Mouse (Mus musculus): Measurements from ENCODE around the gene Ckap4.

Ckap4 gene

GRCm38 (mm10) chr10:84533912-84534671 lies at the start of gene Ckap4:
Ckap4 (minus strand) TSS chr10:84534062.
- peak; percentile 35 for DNase-seq (ENCODE audit: low read depth)

GRCm38 (mm10) chr10:84582236-84582635 lies 48.4 kb upstream of the Ckap4 start:
- DNase-seq (ENCODE audit: low read depth), result no peak

- no peak for DNase-seq (ENCODE audit: low read depth)
Observed at GRCm38 (mm10) chr10:84581191-84581590, 47.3 kb upstream of the Ckap4 start.

GRCm38 (mm10) chr10:84579527-84579926 lies 45.7 kb upstream of the Ckap4 start:
- no peak for DNase-seq (ENCODE audit: low read depth)

GRCm38 (mm10) chr10:84578738-84579137 lies 44.9 kb upstream of the Ckap4 start:
- DNase-seq (ENCODE audit: low read depth), result no peak

GRCm38 (mm10) chr10:84577071-84577727 lies 43.3 kb upstream of the Ckap4 start:
- peak; percentile 76 for DNase-seq (ENCODE audit: low read depth)

GRCm38 (mm10) chr10:84576395-84577070 lies 42.7 kb upstream of the Ckap4 start, which contains the start of gene Tcp11l2:
Tcp11l2 (plus strand) TSS chr10:84576626.
- peak; percentile 87 for DNase-seq (ENCODE audit: low read depth)

GRCm38 (mm10) chr10:84576029-84576394 lies 42.1 kb upstream of the Ckap4 start:
- DNase-seq (ENCODE audit: low read depth), result no peak

GRCm38 (mm10) chr10:84573671-84574420 lies 40.0 kb upstream of the Ckap4 start:
- no peak for DNase-seq (ENCODE audit: low read depth)

- no peak for DNase-seq (ENCODE audit: low read depth)
Observed at GRCm38 (mm10) chr10:84571052-84571639, 37.3 kb upstream of the Ckap4 start.

- no peak for DNase-seq (ENCODE audit: low read depth)
Observed at GRCm38 (mm10) chr10:84564427-84564826, 30.6 kb upstream of the Ckap4 start.

- DNase-seq (ENCODE audit: low read depth), result no peak
Observed at GRCm38 (mm10) chr10:84562567-84563554, 29.0 kb upstream of the Ckap4 start.

GRCm38 (mm10) chr10:84562121-84562520 lies 28.3 kb upstream of the Ckap4 start:
- no peak for DNase-seq (ENCODE audit: low read depth)

GRCm38 (mm10) chr10:84559986-84560385 lies 26.1 kb upstream of the Ckap4 start:
- DNase-seq (ENCODE audit: low read depth), result no peak

GRCm38 (mm10) chr10:84558511-84558910 lies 24.6 kb upstream of the Ckap4 start:
- no peak for DNase-seq (ENCODE audit: low read depth)

- DNase-seq (ENCODE audit: low read depth), result no peak
Observed at GRCm38 (mm10) chr10:84556120-84556519, 22.3 kb upstream of the Ckap4 start.

GRCm38 (mm10) chr10:84554291-84555009 lies 20.6 kb upstream of the Ckap4 start:
- DNase-seq (ENCODE audit: low read depth), result no peak

- DNase-seq (ENCODE audit: low read depth), result no peak
Observed at GRCm38 (mm10) chr10:84552477-84552876, 18.6 kb upstream of the Ckap4 start.

- no peak for DNase-seq (ENCODE audit: low read depth)
Observed at GRCm38 (mm10) chr10:84551846-84552245, 18.0 kb upstream of the Ckap4 start.

GRCm38 (mm10) chr10:84549920-84550293 lies 16.0 kb upstream of the Ckap4 start:
- no peak for DNase-seq (ENCODE audit: low read depth)

Data from fibroblast of lung, adult 2 months (primary cell).